Mouse (Mus musculus) midbrain, embryonic 15.5 days (tissue): ENCODE results near the gene Gsn. TPM values are rescaled to one million over a fixed set of nuclear protein-coding genes. Genes with fewer than 3 reads are reported as not detected.

ENCODE experiments used
- ATAC-seq: fragments of 200-750 bp; cut with Nextera tagmentation; replicated peaks from 2 replicates; pipeline ENCODE4 v1.8.0; 2017; ENCODE audit warnings: moderate TSS enrichment
- H3K27ac ChIP-seq: fragments of 300-500 bp; sonication (generic); 2 replicates; pipeline ENCODE4 v1.5.1; 2015; ENCODE audit warnings: mild to moderate bottlenecking, inconsistent platforms
- H3K27me3 ChIP-seq: fragments of 300-500 bp; sonication (generic); replicated peaks from 2 replicates; pipeline ENCODE4 v1.6.1; 2015; ENCODE audit warnings: inconsistent platforms
- H3K36me3 ChIP-seq: fragments of 300-500 bp; sonication (generic); replicated peaks from 2 replicates; pipeline ENCODE4 v1.6.1; 2015; ENCODE audit warnings: inconsistent platforms
- H3K4me1 ChIP-seq: fragments of 300-500 bp; sonication (generic); 2 replicates; pipeline ENCODE4 v1.6.1; 2015; ENCODE audit warnings: inconsistent platforms
- H3K4me2 ChIP-seq: fragments of 300-500 bp; sonication (generic); 2 replicates; pipeline ENCODE4 v1.6.1; 2015; ENCODE audit warnings: inconsistent platforms, mild to moderate bottlenecking, moderate library complexity
- H3K4me3 ChIP-seq: fragments of 300-500 bp; sonication (generic); 2 replicates; pipeline ENCODE4 v1.5.1; 2015; ENCODE audit warnings: mild to moderate bottlenecking, inconsistent platforms
- H3K9ac ChIP-seq: fragments of 300-500 bp; sonication (generic); 2 replicates; pipeline ENCODE4 v1.6.1; 2015; ENCODE audit warnings: mild to moderate bottlenecking, inconsistent platforms
- H3K9me3 ChIP-seq: fragments of 300-500 bp; sonication (generic); 2 replicates; pipeline ENCODE4 v1.6.1; 2016; ENCODE audit warnings: inconsistent platforms
- whole genome bisulfite sequencing: fragments of 180-500 bp; shearing (Covaris S2); methylation state at CpG from one replicate; pipeline ENCODE4 v1.1.7; 2015; ENCODE audit warnings: mixed read lengths; 5-methylcytosine and 5-hydroxymethylcytosine counted together
- polyA plus RNA-seq: library from polyadenylated mRNA; unstranded; fragments of >200 nt; fragmentation: Nextera tagmentation; extraction: Ambion mirVana; gene quantifications from 2 replicates; pipeline ENCODE4 v1.2.1, GENCODE M21; 2015

Gsn gene
- polyA plus RNA-seq, 1 experiment from 2014 or later = 18.9 TPM

- peaks cover 3% of the 10 kb centered on the region; the same call in 1 of the 2 replicates for H3K4me1 ChIP-seq
- H3K4me2 ChIP-seq = no peak overlapping the region
- ATAC-seq = no peak
- no peak overlapping the region for H3K4me3 ChIP-seq
- H3K9ac ChIP-seq = no peak overlapping the region
- no peaks in the 10 kb centered on the region for H3K27me3 ChIP-seq
- H3K9me3 ChIP-seq = no peaks in the 10 kb centered on the region
- 47% methylated on average over 4 of the region's 4 CpGs for WGBS
- no peak overlapping the region for H3K27ac ChIP-seq
- no peaks in the 10 kb centered on the region for H3K36me3 ChIP-seq
Observed at GRCm38 (mm10) chr2:35228145-35228544, 28.0 kb upstream of the Gsn start.

- no peak for ATAC-seq
- Histone ChIP-seq H3K36me3 (no peaks in the 10 kb centered on the region), H3K27ac (no peak overlapping the region), H3K4me3 (no peak overlapping the region), H3K9me3 (no peaks in the 10 kb centered on the region), H3K4me1 (peaks cover 3% of the 10 kb centered on the region; the same call in 1 of the 2 replicates), H3K9ac (no peak overlapping the region), H3K4me2 (no peak overlapping the region), H3K27me3 (no peaks in the 10 kb centered on the region)
- WGBS = 21% methylated on average over 8 of the region's 8 CpGs
Observed at GRCm38 (mm10) chr2:35230215-35230614, 26.0 kb upstream of the Gsn start.

- no peaks in the 10 kb centered on the region for H3K27me3 ChIP-seq
- H3K9ac ChIP-seq = no peak overlapping the region
- no peak overlapping the region for H3K4me2 ChIP-seq
- H3K4me3 ChIP-seq = no peak overlapping the region
- no peaks in the 10 kb centered on the region for H3K36me3 ChIP-seq
- 74% methylated on average over 2 of the region's 2 CpGs for WGBS
- peaks cover 3% of the 10 kb centered on the region; the same call in 1 of the 2 replicates for H3K4me1 ChIP-seq
- ATAC-seq = no peak
- no peak overlapping the region for H3K27ac ChIP-seq
- H3K9me3 ChIP-seq = no peaks in the 10 kb centered on the region
Observed at GRCm38 (mm10) chr2:35231871-35232270, 24.3 kb upstream of the Gsn start.

- ATAC-seq = no peak
- H3K4me1 ChIP-seq = peaks cover 3% of the 10 kb centered on the region; the same call in 1 of the 2 replicates
- no peaks in the 10 kb centered on the region for H3K9me3 ChIP-seq
- no peaks in the 10 kb centered on the region for H3K36me3 ChIP-seq
- no peak overlapping the region for H3K4me2 ChIP-seq
- H3K9ac ChIP-seq = no peak overlapping the region
- H3K4me3 ChIP-seq = no peak overlapping the region
- WGBS = 66% methylated on average over 17 of the region's 17 CpGs
- H3K27ac ChIP-seq = no peak overlapping the region
- no peaks in the 10 kb centered on the region for H3K27me3 ChIP-seq
Observed at GRCm38 (mm10) chr2:35232595-35233445, 23.4 kb upstream of the Gsn start.

GRCm38 (mm10) chr2:35233898-35234297, 22.3 kb upstream of the Gsn start:
- Histone ChIP-seq H3K4me3 (no peak overlapping the region), H3K9me3 (no peaks in the 10 kb centered on the region), H3K4me2 (no peak overlapping the region), H3K4me1 (peaks cover 3% of the 10 kb centered on the region; the same call in 1 of the 2 replicates), H3K9ac (no peak overlapping the region), H3K36me3 (no peaks in the 10 kb centered on the region), H3K27ac (no peak overlapping the region), H3K27me3 (no peaks in the 10 kb centered on the region)
- WGBS = 34% methylated on average over 3 of the region's 3 CpGs
- ATAC-seq = no peak

GRCm38 (mm10) chr2:35235021-35235420, 21.2 kb upstream of the Gsn start:
- no peak for ATAC-seq

GRCm38 (mm10) chr2:35244241-35244640, 11.9 kb upstream of the Gsn start:
- 52% methylated on average over 3 of the region's 3 CpGs for WGBS
- Histone ChIP-seq H3K9me3 (no peaks in the 10 kb centered on the region), H3K4me2 (no peak overlapping the region), H3K4me3 (no peak overlapping the region), H3K27me3 (no peaks in the 10 kb centered on the region), H3K36me3 (no peaks in the 10 kb centered on the region), H3K9ac (no peak overlapping the region), H3K27ac (no peak overlapping the region), H3K4me1 (no peaks in the 10 kb centered on the region)
- ATAC-seq = no peak

More at GRCm38 (mm10) chr2:35235021-35235420, 21.2 kb upstream of the Gsn start:
- Histone ChIP-seq H3K4me3 (no peak overlapping the region), H3K9me3 (no peaks in the 10 kb centered on the region), H3K4me1 (peaks cover 3% of the 10 kb centered on the region; the same call in 1 of the 2 replicates), H3K27ac (no peak overlapping the region), H3K4me2 (no peak overlapping the region), H3K9ac (no peak overlapping the region), H3K36me3 (no peaks in the 10 kb centered on the region), H3K27me3 (no peaks in the 10 kb centered on the region)
- 82% methylated on average over 6 of the region's 6 CpGs for WGBS

GRCm38 (mm10) chr2:35247763-35248162, 8.4 kb upstream of the Gsn start:
- 74% methylated on average over 5 of the region's 5 CpGs for WGBS
- H3K4me2 ChIP-seq = no peak overlapping the region
- H3K27ac ChIP-seq = no peak overlapping the region
- no peaks in the 10 kb centered on the region for H3K9me3 ChIP-seq
- no peak for ATAC-seq
- H3K27me3 ChIP-seq = no peaks in the 10 kb centered on the region
- no peaks in the 10 kb centered on the region for H3K36me3 ChIP-seq
- H3K9ac ChIP-seq = no peak overlapping the region
- no peak overlapping the region for H3K4me3 ChIP-seq
- no peaks in the 10 kb centered on the region for H3K4me1 ChIP-seq

GRCm38 (mm10) chr2:35252733-35253132, 3.4 kb upstream of the Gsn start:
- 29% methylated on average over 6 of the region's 6 CpGs for WGBS
- no peak overlapping the region for H3K4me3 ChIP-seq
- ATAC-seq = no peak

GRCm38 (mm10) chr2:35253751-35254150, 2.4 kb upstream of the Gsn start:
- no peak overlapping the region for H3K9ac ChIP-seq
- peaks cover 7% of the 10 kb centered on the region for H3K4me1 ChIP-seq
- no peaks in the 10 kb centered on the region for H3K9me3 ChIP-seq
- H3K4me2 ChIP-seq = no peak overlapping the region
- no peak for ATAC-seq
- H3K27me3 ChIP-seq = peaks cover 21% of the 10 kb centered on the region
- no peak overlapping the region for H3K4me3 ChIP-seq
- H3K36me3 ChIP-seq = no peaks in the 10 kb centered on the region
- no peak overlapping the region for H3K27ac ChIP-seq
- 96% methylated on average over 4 of the region's 4 CpGs for WGBS

More at GRCm38 (mm10) chr2:35252733-35253132, 3.4 kb upstream of the Gsn start:
- Histone ChIP-seq H3K27ac (no peak overlapping the region), H3K4me1 (peaks cover 7% of the 10 kb centered on the region), H3K9ac (no peak overlapping the region), H3K9me3 (no peaks in the 10 kb centered on the region), H3K4me2 (no peak overlapping the region), H3K36me3 (no peaks in the 10 kb centered on the region), H3K27me3 (peaks cover 21% of the 10 kb centered on the region)

- WGBS = 75% methylated on average over 5 of the region's 5 CpGs
- Histone ChIP-seq H3K36me3 (no peaks in the 10 kb centered on the region), H3K4me1 (peaks cover 7% of the 10 kb centered on the region), H3K4me3 (no peak overlapping the region), H3K27me3 (peaks cover 21% of the 10 kb centered on the region), H3K9ac (no peak overlapping the region), H3K4me2 (no peak overlapping the region), H3K27ac (no peak overlapping the region), H3K9me3 (no peaks in the 10 kb centered on the region)
- ATAC-seq = no peak
Observed at GRCm38 (mm10) chr2:35255004-35255403, 1.2 kb upstream of the Gsn start.

GRCm38 (mm10) chr2:35255462-35255861, 718 bp upstream of the Gsn start:
- WGBS = 68% methylated on average over 7 of the region's 7 CpGs
- H3K4me3 ChIP-seq = peak overlapping the region; percentile 46; the same call in 1 of the 2 replicates
- ATAC-seq = no peak
- H3K27me3 ChIP-seq = peaks cover 21% of the 10 kb centered on the region
- no peak overlapping the region for H3K9ac ChIP-seq
- H3K4me1 ChIP-seq = peaks cover 7% of the 10 kb centered on the region
- H3K4me2 ChIP-seq = peak overlapping the region; percentile 88; the same call in 1 of the 2 replicates
- H3K36me3 ChIP-seq = no peaks in the 10 kb centered on the region
- no peaks in the 10 kb centered on the region for H3K9me3 ChIP-seq
- H3K27ac ChIP-seq = no peak overlapping the region

GRCm38 (mm10) chr2:35256932-35257331, 752 bp downstream of the Gsn start:
- H3K27me3 ChIP-seq = peaks cover 21% of the 10 kb centered on the region
- ATAC-seq = no peak
- no peak overlapping the region for H3K27ac ChIP-seq
- H3K4me1 ChIP-seq = peaks cover 7% of the 10 kb centered on the region
- peak overlapping the region; percentile 88 for H3K4me2 ChIP-seq
- no peaks in the 10 kb centered on the region for H3K36me3 ChIP-seq
- H3K9me3 ChIP-seq = no peaks in the 10 kb centered on the region
- H3K9ac ChIP-seq = no peak overlapping the region
- WGBS = 43% methylated on average over 8 of the region's 8 CpGs
- H3K4me3 ChIP-seq = peak overlapping the region; percentile 46
